Mouse (Mus musculus) cortical plate, adult 2 months (tissue): ENCODE measurements at regions not wholly inside any gene's neighbourhood (a gene's known extent, or its start where the extent isn't known, plus 50 kb on each side); places are given as distances from the start of the nearest gene placed in this dataset.

Source experiments
- CTCF ChIP-seq: fragments of 200-500 bp; IDR thresholded peaks from 2 replicates; pipeline ENCODE4 v1.5.1; 2011; ENCODE audit warnings: mild to moderate bottlenecking, control low read depth, low read length; ENCODE audit not compliant: insufficient read depth; ENCODE audit errors: extremely low read depth
- POLR2A ChIP-seq: fragments of 200-500 bp; IDR thresholded peaks from 2 replicates; pipeline ENCODE4 v1.6.1; 2011; ENCODE audit warnings: mild to moderate bottlenecking, low read length, control low read depth; ENCODE audit not compliant: insufficient read depth; ENCODE audit errors: extremely low read depth

DNA sequence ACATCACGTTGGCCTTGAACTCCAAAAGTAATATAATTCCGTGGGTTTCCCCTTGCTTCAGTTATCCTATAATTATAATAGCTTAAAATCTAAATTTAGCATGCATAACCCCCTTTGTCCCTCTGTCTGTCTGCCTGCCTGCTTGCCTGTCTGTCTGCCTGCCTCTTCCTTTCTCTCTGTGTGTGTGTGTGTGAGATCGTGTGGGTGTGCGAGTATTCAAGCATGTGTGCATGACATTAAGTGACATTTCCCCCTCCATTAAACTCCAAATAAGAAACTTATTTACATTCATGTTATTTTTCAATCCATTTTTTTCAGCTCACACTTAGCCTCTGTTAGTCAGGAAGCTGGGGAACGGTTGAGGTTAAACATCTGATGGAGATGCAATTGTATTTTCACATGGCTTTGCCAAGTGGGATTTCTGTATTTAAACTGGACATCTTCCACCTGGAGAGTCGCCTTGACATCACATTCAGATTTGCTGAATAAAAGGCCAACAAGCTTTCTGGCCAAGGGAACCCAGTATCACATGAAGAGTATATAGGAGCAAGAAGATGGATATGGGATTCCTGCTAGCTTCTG is 130.8 kb upstream of the Map3k1 start:
- TF ChIP-seq CTCF: no peak
- TF ChIP-seq POLR2A: no peak
